Mouse (Mus musculus) MEL (cell line): Measurements from ENCODE around the gene Brms1.

ENCODE experiments used
- CTCF ChIP-seq, 3 experiments: IDR thresholded peaks in 2 of 3; conservative IDR thresholded peaks in 1 of 3; 2 replicates each; pipeline ENCODE4 v1.5.1; 2011 to 2012; ENCODE audit warnings: low read length in 3 of 3, low read depth in 2 of 3, mild to moderate bottlenecking in 2 of 3, improper control_type of control experiment in 1 of 3, inconsistent platforms in 1 of 3, mixed read lengths in 1 of 3, moderate library complexity in 1 of 3; ENCODE audit not compliant: control insufficient read depth in 1 of 3, insufficient read depth in 1 of 3, poor library complexity in 1 of 3, severe bottlenecking in 1 of 3
- EP300 ChIP-seq, 2 experiments: IDR thresholded peaks; 2 replicates each; pipeline ENCODE4 v1.6.1; 2011; ENCODE audit warnings: improper control_type of control experiment in 2 of 2, low read length in 2 of 2, low read depth in 1 of 2, mild to moderate bottlenecking in 1 of 2
- ETS1 ChIP-seq: IDR thresholded peaks from 2 replicates; pipeline ENCODE4 v1.6.1; 2012; ENCODE audit warnings: low read depth, mild to moderate bottlenecking, inconsistent platforms, low read length, improper control_type of control experiment, moderate library complexity
- GATA1 ChIP-seq: IDR thresholded peaks from 2 replicates; pipeline ENCODE4 v1.6.1; 2011; ENCODE audit warnings: low read depth, low read length, improper control_type of control experiment
- MAFK ChIP-seq: IDR thresholded peaks from 2 replicates; pipeline ENCODE4 v1.6.1; 2011; ENCODE audit warnings: low read depth, mild to moderate bottlenecking, low read length, improper control_type of control experiment, borderline replicate concordance
- NRF1 ChIP-seq: IDR thresholded peaks from 2 replicates; pipeline ENCODE4 v1.6.1; 2014; ENCODE audit warnings: low read depth, mild to moderate bottlenecking, inconsistent platforms, low read length, improper control_type of control experiment, moderate library complexity; ENCODE audit not compliant: poor library complexity, insufficient read depth, severe bottlenecking
- POLR2A ChIP-seq, 2 experiments: IDR thresholded peaks; 2 replicates each; pipeline ENCODE4 v1.6.1; 2011 to 2012; ENCODE audit warnings: low read length in 2 of 2, mild to moderate bottlenecking in 2 of 2, control low read depth in 1 of 2, improper control_type of control experiment in 1 of 2, low read depth in 1 of 2, moderate library complexity in 1 of 2; ENCODE audit not compliant: control insufficient read depth in 1 of 2, insufficient read depth in 1 of 2, poor library complexity in 1 of 2
- RAD21 ChIP-seq: IDR thresholded peaks from 2 replicates; pipeline ENCODE4 v1.6.1; 2011; ENCODE audit warnings: mild to moderate bottlenecking, low read depth, low read length, improper control_type of control experiment
- SMC3 ChIP-seq: IDR thresholded peaks from 2 replicates; pipeline ENCODE4 v1.6.1; 2011; ENCODE audit warnings: low read depth, low read length, improper control_type of control experiment
- TCF12 ChIP-seq: IDR thresholded peaks from 2 replicates; pipeline ENCODE4 v1.6.1; 2014; ENCODE audit warnings: low read depth, mild to moderate bottlenecking, inconsistent platforms, low read length, improper control_type of control experiment, moderate library complexity
- USF1 ChIP-seq: IDR thresholded peaks from 2 replicates; pipeline ENCODE4 v1.6.1; 2014; ENCODE audit warnings: low read depth, mild to moderate bottlenecking, inconsistent platforms, low read length, improper control_type of control experiment, moderate library complexity
- USF2 ChIP-seq, 2 experiments: IDR thresholded peaks; 2 replicates each; pipeline ENCODE4 v1.6.1; 2011 to 2012; ENCODE audit warnings: improper control_type of control experiment in 2 of 2, low read length in 2 of 2, borderline replicate concordance in 1 of 2, inconsistent platforms in 1 of 2, low read depth in 1 of 2, mild to moderate bottlenecking in 1 of 2; ENCODE audit not compliant: insufficient read depth in 1 of 2
- ZMIZ1 ChIP-seq: IDR thresholded peaks from 2 replicates; pipeline ENCODE4 v1.6.1; 2012; ENCODE audit warnings: low read depth, mild to moderate bottlenecking, inconsistent platforms, low read length, improper control_type of control experiment, moderate library complexity
- ZNF384 ChIP-seq: IDR thresholded peaks from 2 replicates; pipeline ENCODE4 v1.6.1; 2012; ENCODE audit warnings: low read depth, mild to moderate bottlenecking, inconsistent platforms, low read length, improper control_type of control experiment

DNA sequence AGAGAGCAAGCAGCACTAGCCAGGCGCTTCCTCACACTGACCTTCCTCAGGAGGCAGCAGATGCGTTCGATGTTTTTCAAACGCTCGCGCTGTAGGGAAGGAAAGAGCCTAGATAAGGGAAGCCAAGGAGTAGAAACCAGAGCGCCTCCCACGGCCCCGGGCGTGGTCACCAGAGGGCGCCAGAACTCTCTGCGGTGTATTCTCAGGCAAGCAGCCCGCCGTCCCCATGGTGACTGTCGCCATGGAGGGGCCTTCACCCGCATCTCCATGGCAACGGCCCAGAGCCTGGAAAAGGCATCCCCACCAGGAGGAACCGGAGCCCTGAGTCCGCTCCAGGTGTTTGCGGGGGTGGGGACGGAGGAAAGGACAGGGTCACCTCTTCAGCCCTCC lies 53.1 kb downstream of the Brms1 start:
- TF ChIP-seq CTCF (IDR thresholded peaks at IDR 0.05 in 2 of 3, conservative IDR thresholded peaks at IDR 0.05 in 1 of 3; ENCODE audit: control insufficient read depth in 1 of 3, insufficient read depth in 1 of 3, low read depth in 2 of 3, low read length in 3 of 3, poor library complexity in 1 of 3, severe bottlenecking in 1 of 3) = peak; percentile 83 to 95 (median 92)
- no peak for TF ChIP-seq EP300 (IDR thresholded peaks at IDR 0.05; ENCODE audit: low read depth in 1 of 2, low read length in 2 of 2)
- TF ChIP-seq SMC3 = peak; percentile 87
- TF ChIP-seq MAFK = no peak
- peak; percentile 72 for TF ChIP-seq GATA1
- TF ChIP-seq USF2 (IDR thresholded peaks at IDR 0.05; ENCODE audit: borderline replicate concordance in 1 of 2, insufficient read depth in 1 of 2, low read depth in 1 of 2, low read length in 2 of 2) = no peak
- TF ChIP-seq POLR2A (IDR thresholded peaks at IDR 0.05; ENCODE audit: control insufficient read depth in 1 of 2, insufficient read depth in 1 of 2, low read depth in 1 of 2, low read length in 2 of 2, poor library complexity in 1 of 2) = peak; percentile 25 to 42; a peak in 1 of 4 replicates
- TF ChIP-seq NRF1 = no peak
- no peak for TF ChIP-seq ZNF384
- no peak for TF ChIP-seq TCF12
- peak; percentile 70 for TF ChIP-seq RAD21
- no peak for TF ChIP-seq ETS1
- TF ChIP-seq USF1 = no peak
- no peak for TF ChIP-seq ZMIZ1
